In the genomic region with DNA sequence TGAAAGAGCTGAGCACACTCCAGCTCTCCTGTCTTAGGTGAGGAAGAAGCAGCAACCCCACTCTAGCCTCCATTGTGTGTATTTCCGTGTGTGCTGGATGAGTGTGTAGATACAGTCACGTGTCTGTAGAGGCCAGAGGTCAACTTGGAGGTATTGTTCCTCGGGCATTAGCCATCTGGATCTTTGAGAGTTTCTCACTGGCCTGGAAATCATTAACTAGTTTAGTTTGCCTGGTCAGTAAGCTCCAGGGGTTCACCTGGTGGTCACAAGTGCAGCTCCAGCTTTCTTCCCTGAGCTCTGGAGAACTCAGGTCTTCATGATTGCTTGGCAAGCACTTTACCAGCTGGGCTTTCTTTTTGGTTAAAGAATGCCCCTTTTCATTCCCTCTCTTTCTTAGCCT, we compare ENCODE assay signal across 14 mouse cellular contexts. TPM values are rescaled to one million over a fixed set of nuclear protein-coding genes. Genes with fewer than 3 reads are reported as not detected.
DNase-seq lines count a peak whose midpoint lies in the region; ATAC-seq and TF ChIP-seq lines count a peak whose summit lies in the region.
"Had no signal": no experiment of that assay in that cellular context is flagged by ENCODE, and none has a peak within 500 bp of the region (broad histone marks: within the 10 kb centered on the region; RNA-seq: fewer than 3 reads in every experiment).

No protein-coding gene starts in this region.

- H3K9me3 ChIP-seq in kidney, postnatal 0 days (replicated peaks; ENCODE audit: low read length) = no peaks in the 10 kb centered on the region
- H3K9me3 ChIP-seq in lung, embryonic 16.5 days (ENCODE audit: control insufficient read depth, low read length) = no peaks in the 10 kb centered on the region
- H3K9me3 ChIP-seq: G1E; heart, embryonic 15.5 days had no signal

- no peak; the same call in 1 of the 2 replicates for TF ChIP-seq CTCF in kidney, postnatal 0 days (IDR thresholded peaks at IDR 0.05; ENCODE audit: low read depth)

- H3K4me3 ChIP-seq in kidney, postnatal 0 days (replicated peaks; ENCODE audit: low read depth, low read length) = no peak overlapping the region
- H3K4me3 ChIP-seq in lung, embryonic 16.5 days (ENCODE audit: low read length) = no peak overlapping the region
- H3K4me3 ChIP-seq: heart, embryonic 15.5 days had no signal

- H3K9ac ChIP-seq in kidney, postnatal 0 days (ENCODE audit: low read depth, low read length) = no peak overlapping the region
- no peak overlapping the region for H3K9ac ChIP-seq in lung, embryonic 16.5 days (ENCODE audit: low read length)
- H3K9ac ChIP-seq: heart, embryonic 15.5 days had no signal

- H3K4me2 ChIP-seq in kidney, postnatal 0 days (ENCODE audit: low read length) = no peak overlapping the region
- H3K4me2 ChIP-seq in lung, embryonic 16.5 days (ENCODE audit: low read depth, low read length) = no peak overlapping the region
- H3K4me2 ChIP-seq: heart, embryonic 15.5 days had no signal

- H3K27me3 ChIP-seq in kidney, postnatal 0 days (ENCODE audit: insufficient read depth, low read length) = no peaks in the 10 kb centered on the region
- no peaks in the 10 kb centered on the region for H3K27me3 ChIP-seq in lung, embryonic 16.5 days (ENCODE audit: control insufficient read depth, insufficient read depth, low read depth, low read length)
- H3K27me3 ChIP-seq: heart, embryonic 15.5 days had no signal

- H3K4me1 ChIP-seq in kidney, postnatal 0 days (replicated peaks; ENCODE audit: insufficient read depth, low read length) = 0 out of 2 replicates have a peak, but pooled peaks cover 3% of the 10 kb centered on the region
- H3K4me1 ChIP-seq in lung, embryonic 16.5 days (replicated peaks; ENCODE audit: control insufficient read depth, insufficient read depth, low read length) = no peaks in the 10 kb centered on the region

- peak; percentile 88 for ATAC-seq in kidney, postnatal 0 days (replicated peaks; ENCODE audit: low FRiP score, low read depth)
- no peak for ATAC-seq in lung, embryonic 16.5 days (ENCODE audit: low read depth)
- ATAC-seq: forebrain, embryonic 16.5 days had no signal

- peaks cover under 1% of the 10 kb centered on the region; the same call in 1 of the 2 replicates for H3K36me3 ChIP-seq in kidney, postnatal 0 days (ENCODE audit: insufficient read depth, low read length)
- H3K36me3 ChIP-seq in lung, embryonic 16.5 days (ENCODE audit: control insufficient read depth, insufficient read depth, low read length) = no peaks in the 10 kb centered on the region

- H3K27ac ChIP-seq in kidney, postnatal 0 days = peak overlapping the region; percentile 70
- H3K27ac ChIP-seq in lung, embryonic 16.5 days (ENCODE audit: low read length) = 0 out of 2 replicates have a peak overlapping the region, but pooled peaks have one; percentile 28
- H3K27ac ChIP-seq: heart, embryonic 15.5 days had no signal

- peak; percentile 70 for DNase-seq in embryo, embryonic 10 days (ENCODE audit: low spot score)
- peak; percentile 49 for DNase-seq in embryo, embryonic 11 days
- peak; percentile 67 for DNase-seq in kidney, postnatal 0 days (ENCODE audit: low spot score)
- no peak for DNase-seq in testis, postnatal 10 days (ENCODE audit: low spot score)
- DNase-seq in right cerebral cortex, postnatal 36 days (ENCODE audit: low spot score in 2 of 2) = no peak
- DNase-seq in adrenal gland, adult 8-10 months = no peak
- DNase-seq: adrenal gland, postnatal 10 days; cerebellum, postnatal 14 days; right cerebral cortex, adult 18-20 months; thymus, postnatal 4 days had no signal

- 40% methylated on average over 3 of the region's 3 CpGs for WGBS in kidney, postnatal 0 days
- 28% methylated on average over 3 of the region's 3 CpGs for WGBS in lung, embryonic 16.5 days

RNA-seq across cellular contexts. Expression of a gene that starts 11.7 kb away (rescaled TPM):
- polyA plus RNA-seq in kidney, postnatal 0 days (2015; fragmentation: Nextera tagmentation; extraction: Ambion mirVana) = 54.5 and 61.6 TPM in 2 replicates
- 46.0 and 48.3 TPM in 2 replicates for polyA plus RNA-seq in lung, embryonic 16.5 days (2015; fragmentation: Nextera tagmentation; extraction: Ambion mirVana)
- total RNA-seq in adrenal gland, adult 8-10 months (2022) = 10 to 100 TPM; 67.4 to 83.9 (median 73.4) TPM

RNA-seq across cellular contexts. Expression of a gene that starts 50.5 kb away (rescaled TPM):
- 0.08 and 0.11 TPM in 2 replicates for polyA plus RNA-seq in kidney, postnatal 0 days (2015; fragmentation: Nextera tagmentation; extraction: Ambion mirVana)
- 0.26 TPM in 2 replicates for polyA plus RNA-seq in lung, embryonic 16.5 days (2015; fragmentation: Nextera tagmentation; extraction: Ambion mirVana)
- total RNA-seq in adrenal gland, adult 8-10 months (2022) = 1 to 10 TPM; 1.8 to 2.7 (median 2.3) TPM

RNA-seq across cellular contexts. Expression of a gene that starts 59.6 kb away (rescaled TPM):
- polyA plus RNA-seq in kidney, postnatal 0 days (2015; fragmentation: Nextera tagmentation; extraction: Ambion mirVana) = 1.9 and 2.7 TPM in 2 replicates
- polyA plus RNA-seq in lung, embryonic 16.5 days (2015; fragmentation: Nextera tagmentation; extraction: Ambion mirVana) = 0.45 and 0.92 TPM in 2 replicates
- under 1 TPM; 0.42 to 0.95 (median 0.59) TPM for total RNA-seq in adrenal gland, adult 8-10 months (2022)

Comparison
In these comparisons a context has a peak if more than half of its experiments do, and no peak if none do; other contexts are left out.
1. DNase-seq: peak in embryo, embryonic 10 days (single experiment), embryo, embryonic 11 days (single experiment) and kidney, postnatal 0 days (single experiment); none in testis, postnatal 10 days (single experiment), right cerebral cortex, postnatal 36 days (0 of 2) and adrenal gland, adult 8-10 months (single experiment).